Mouse (Mus musculus): ENCODE measurements at regions not wholly inside any gene's neighbourhood (a gene's known extent, or its start where the extent isn't known, plus 50 kb on each side); places are given as distances from the start of the nearest gene placed in this dataset.
A peak's percentile ranks its signal among the peaks of the same experiment; 100 is the strongest.

GRCm38 (mm10) chr4:153093129-153093528 is 389.5 kb downstream of the Ajap1 start:
- 0 out of 2 replicates have a peak, but pooled peaks cover 4% of the 10 kb centered on the region for H3K9me3 ChIP-seq (ENCODE audit: low read length)
- no peaks in the 10 kb centered on the region; the same call in 1 of the 2 replicates for H3K27me3 ChIP-seq (ENCODE audit: insufficient read depth, low read length)
- TF ChIP-seq POU5F1 (IDR thresholded peaks at IDR 0.05; ENCODE audit: borderline replicate concordance, low read length) (no peak), CTCF (conservative IDR thresholded peaks at IDR 0.05; ENCODE audit: low read length) (no peak), NANOG (IDR thresholded peaks at IDR 0.05; ENCODE audit: borderline replicate concordance, low read length) (no peak)
- H3K4me1 ChIP-seq (replicated peaks; ENCODE audit: low read depth, low read length): peaks cover 41% of the 10 kb centered on the region
- H3K4me3 ChIP-seq (replicated peaks; ENCODE audit: low read length): no peak overlapping the region
- no peaks in the 10 kb centered on the region for H3K36me3 ChIP-seq (ENCODE audit: insufficient read depth, low read length)

- peaks cover 31% of the 10 kb centered on the region for H3K27me3 ChIP-seq (ENCODE audit: insufficient read depth, low read length)
- H3K36me3 ChIP-seq (ENCODE audit: insufficient read depth, low read length): peaks cover 26% of the 10 kb centered on the region
- peaks cover 18% of the 10 kb centered on the region for H3K4me1 ChIP-seq (replicated peaks; ENCODE audit: low read depth, low read length)
- peaks cover 6% of the 10 kb centered on the region for H3K9me3 ChIP-seq (ENCODE audit: low read length)
- no peak overlapping the region; the same call in 1 of the 2 replicates for H3K4me3 ChIP-seq (replicated peaks; ENCODE audit: low read length)
- TF ChIP-seq POU5F1 (IDR thresholded peaks at IDR 0.05; ENCODE audit: borderline replicate concordance, low read length): no peak
- TF ChIP-seq NANOG (IDR thresholded peaks at IDR 0.05; ENCODE audit: borderline replicate concordance, low read length): no peak
- TF ChIP-seq CTCF (conservative IDR thresholded peaks at IDR 0.05; ENCODE audit: low read length): no peak
These were observed 400.4 kb downstream of the Ajap1 start for GRCm38 (mm10) chr4:153082166-153082565.

DNA sequence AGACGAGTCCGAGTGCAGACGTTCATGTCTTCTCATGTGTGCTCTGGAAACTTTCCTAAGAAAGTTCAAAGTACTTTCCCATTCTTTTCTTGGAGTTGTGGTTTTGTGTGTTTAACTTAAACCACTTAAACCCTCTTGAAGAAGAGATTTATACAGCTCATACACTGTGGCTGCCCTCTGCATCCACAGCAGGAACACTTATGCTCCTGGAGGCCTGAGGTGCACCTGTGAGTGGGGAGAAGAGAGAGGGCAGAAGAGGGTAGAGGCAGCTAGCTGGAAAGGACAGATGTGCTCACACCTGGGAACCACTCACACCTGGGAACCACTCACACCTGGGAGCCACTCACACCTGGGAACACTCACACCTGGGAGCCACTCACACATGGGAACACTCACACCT is 408.0 kb downstream of the Ajap1 start:
- Histone ChIP-seq H3K4me3 (replicated peaks; ENCODE audit: low read length) (no peak overlapping the region), H3K27me3 (ENCODE audit: insufficient read depth, low read length) (peaks cover 28% of the 10 kb centered on the region), H3K9me3 (ENCODE audit: low read length) (peaks cover 8% of the 10 kb centered on the region), H3K36me3 (ENCODE audit: insufficient read depth, low read length) (no peaks in the 10 kb centered on the region), H3K4me1 (replicated peaks; ENCODE audit: low read depth, low read length) (peaks cover 2% of the 10 kb centered on the region; the same call in 1 of the 2 replicates)
- TF ChIP-seq POU5F1 (IDR thresholded peaks at IDR 0.05; ENCODE audit: borderline replicate concordance, low read length) (no peak), CTCF (conservative IDR thresholded peaks at IDR 0.05; ENCODE audit: low read length) (no peak), NANOG (IDR thresholded peaks at IDR 0.05; ENCODE audit: borderline replicate concordance, low read length) (no peak)

GRCm38 (mm10) chr4:153070190-153070745 is 412.3 kb downstream of the Ajap1 start:
- TF ChIP-seq POU5F1 (IDR thresholded peaks at IDR 0.05; ENCODE audit: borderline replicate concordance, low read length) (no peak), NANOG (IDR thresholded peaks at IDR 0.05; ENCODE audit: borderline replicate concordance, low read length) (no peak), CTCF (conservative IDR thresholded peaks at IDR 0.05; ENCODE audit: low read length) (no peak)
- H3K4me3 ChIP-seq (replicated peaks; ENCODE audit: low read length): peak overlapping the region; percentile 23; the same call in 1 of the 2 replicates
- no peaks in the 10 kb centered on the region for H3K9me3 ChIP-seq (ENCODE audit: low read length)

GRCm38 (mm10) chr4:153068484-153069033 is 414.1 kb downstream of the Ajap1 start:
- Histone ChIP-seq H3K27me3 (ENCODE audit: insufficient read depth, low read length) (peaks cover 17% of the 10 kb centered on the region), H3K36me3 (ENCODE audit: insufficient read depth, low read length) (no peaks in the 10 kb centered on the region), H3K9me3 (ENCODE audit: low read length) (no peaks in the 10 kb centered on the region), H3K4me1 (replicated peaks; ENCODE audit: low read depth, low read length) (peaks cover 2% of the 10 kb centered on the region; the same call in 1 of the 2 replicates), H3K4me3 (replicated peaks; ENCODE audit: low read length) (no peak overlapping the region)
- TF ChIP-seq NANOG (IDR thresholded peaks at IDR 0.05; ENCODE audit: borderline replicate concordance, low read length) (no peak), POU5F1 (IDR thresholded peaks at IDR 0.05; ENCODE audit: borderline replicate concordance, low read length) (no peak), CTCF (conservative IDR thresholded peaks at IDR 0.05; ENCODE audit: low read length) (no peak)

More at GRCm38 (mm10) chr4:153070190-153070745, 412.3 kb downstream of the Ajap1 start:
- Histone ChIP-seq H3K36me3 (ENCODE audit: insufficient read depth, low read length) (no peaks in the 10 kb centered on the region), H3K4me1 (replicated peaks; ENCODE audit: low read depth, low read length) (peaks cover 2% of the 10 kb centered on the region; the same call in 1 of the 2 replicates), H3K27me3 (ENCODE audit: insufficient read depth, low read length) (peaks cover 21% of the 10 kb centered on the region)

- TF ChIP-seq CTCF (conservative IDR thresholded peaks at IDR 0.05; ENCODE audit: low read length): no peak
- no peak overlapping the region for H3K4me3 ChIP-seq (replicated peaks; ENCODE audit: low read length)
- peaks cover 8% of the 10 kb centered on the region; the same call in 1 of the 2 replicates for H3K27me3 ChIP-seq (ENCODE audit: insufficient read depth, low read length)
- peaks cover 9% of the 10 kb centered on the region for H3K9me3 ChIP-seq (ENCODE audit: low read length)
- no peaks in the 10 kb centered on the region for H3K36me3 ChIP-seq (ENCODE audit: insufficient read depth, low read length)
- no peaks in the 10 kb centered on the region for H3K4me1 ChIP-seq (replicated peaks; ENCODE audit: low read depth, low read length)
These were observed 418.5 kb downstream of the Ajap1 start for GRCm38 (mm10) chr4:153064021-153064605.

GRCm38 (mm10) chr4:153063402-153063801 is 419.2 kb downstream of the Ajap1 start:
- H3K27me3 ChIP-seq (ENCODE audit: insufficient read depth, low read length): peaks cover 8% of the 10 kb centered on the region; the same call in 1 of the 2 replicates
- H3K36me3 ChIP-seq (ENCODE audit: insufficient read depth, low read length): no peaks in the 10 kb centered on the region
- peaks cover 7% of the 10 kb centered on the region for H3K4me1 ChIP-seq (replicated peaks; ENCODE audit: low read depth, low read length)
- H3K4me3 ChIP-seq (replicated peaks; ENCODE audit: low read length): no peak overlapping the region
- TF ChIP-seq NANOG (IDR thresholded peaks at IDR 0.05; ENCODE audit: borderline replicate concordance, low read length) (no peak), POU5F1 (IDR thresholded peaks at IDR 0.05; ENCODE audit: borderline replicate concordance, low read length) (no peak), CTCF (conservative IDR thresholded peaks at IDR 0.05; ENCODE audit: low read length) (no peak)
- peaks cover 9% of the 10 kb centered on the region for H3K9me3 ChIP-seq (ENCODE audit: low read length)

DNA sequence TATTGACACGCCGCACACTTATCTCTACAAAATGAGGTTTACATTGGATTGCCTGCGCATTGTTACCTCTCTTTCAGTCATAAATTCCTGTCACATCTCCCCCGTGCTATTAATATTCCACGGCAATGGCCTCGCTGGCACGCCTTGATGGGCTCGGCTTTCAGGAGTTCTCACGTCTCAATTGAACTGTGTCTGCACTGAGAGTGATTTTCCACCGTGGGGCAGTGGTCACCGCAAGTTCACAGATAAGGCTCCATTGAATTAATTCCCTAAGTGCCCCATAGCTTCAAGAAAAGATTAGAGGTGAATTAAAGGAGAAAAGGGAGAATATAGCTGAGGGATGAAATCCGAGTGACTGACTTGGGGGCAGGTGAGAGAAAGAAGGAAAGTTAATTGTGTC is 424.5 kb downstream of the Ajap1 start:
- Histone ChIP-seq H3K4me3 (replicated peaks; ENCODE audit: low read length) (no peak overlapping the region), H3K36me3 (ENCODE audit: insufficient read depth, low read length) (no peaks in the 10 kb centered on the region), H3K27me3 (ENCODE audit: insufficient read depth, low read length) (no peaks in the 10 kb centered on the region), H3K4me1 (replicated peaks; ENCODE audit: low read depth, low read length) (peaks cover 11% of the 10 kb centered on the region), H3K9me3 (ENCODE audit: low read length) (peaks cover 9% of the 10 kb centered on the region)
- TF ChIP-seq CTCF (conservative IDR thresholded peaks at IDR 0.05; ENCODE audit: low read length): no peak
- TF ChIP-seq NANOG (IDR thresholded peaks at IDR 0.05; ENCODE audit: borderline replicate concordance, low read length): no peak
- TF ChIP-seq POU5F1 (IDR thresholded peaks at IDR 0.05; ENCODE audit: borderline replicate concordance, low read length): no peak
